In genomic region chr17:36111510-36111868, GRCm38 (mm10) we compare ENCODE assay signal across 10 mouse cellular contexts. TPM values are rescaled to one million over a fixed set of nuclear protein-coding genes. Genes with fewer than 3 reads are reported as not detected.
DNase-seq lines count a peak whose midpoint lies in the region; ATAC-seq and TF ChIP-seq lines count a peak whose summit lies in the region.
"Not testable (repeated sequence)": the region's sequence is repeated elsewhere in the genome, so short reads cannot be mapped to it uniquely, and the experiment has no call there.
"Had no signal": no experiment of that assay in that cellular context is flagged by ENCODE, and none has a peak within 500 bp of the region (broad histone marks: within the 10 kb centered on the region; RNA-seq: fewer than 3 reads in every experiment).

No protein-coding gene starts in this region.

- 2% methylated on average over 10 of the region's 10 CpGs for WGBS in embryonic facial prominence, embryonic 15.5 days
- 2% methylated on average over 10 of the region's 10 CpGs for WGBS in heart, embryonic 12.5 days
- WGBS in kidney, adult 2 months, result 1% methylated on average over 10 of the region's 10 CpGs
- WGBS in limb, embryonic 14.5 days, result 1% methylated on average over 10 of the region's 10 CpGs

- H3K4me2 ChIP-seq in embryonic facial prominence, embryonic 15.5 days (replicated peaks), result peak overlapping the region; percentile 88
- peak overlapping the region; percentile 84 for H3K4me2 ChIP-seq in heart, embryonic 12.5 days
- H3K4me2 ChIP-seq in limb, embryonic 14.5 days (replicated peaks; ENCODE audit: low read depth, low read length, severe bottlenecking), result peak overlapping the region; percentile 60

- not testable (repeated sequence) for H3K9me3 ChIP-seq in embryonic facial prominence, embryonic 15.5 days (replicated peaks); heart, embryonic 12.5 days (replicated peaks); limb, embryonic 14.5 days (ENCODE audit: control insufficient read depth, low read length)

- not testable (repeated sequence) for H3K27ac ChIP-seq in embryonic facial prominence, embryonic 15.5 days (replicated peaks); heart, embryonic 12.5 days (ENCODE audit: poor library complexity, severe bottlenecking); kidney, adult 2 months (ENCODE audit: insufficient read depth, low read depth, low read length); limb, embryonic 14.5 days (replicated peaks; ENCODE audit: low read depth, low read length)

- not testable (repeated sequence) for H3K36me3 ChIP-seq in embryonic facial prominence, embryonic 15.5 days; heart, embryonic 12.5 days; kidney, adult 2 months (ENCODE audit: control insufficient read depth, insufficient read depth, low read length); limb, embryonic 14.5 days (ENCODE audit: control insufficient read depth, insufficient read depth, low read length)

- peak; percentile 66 for DNase-seq in 416B (ENCODE audit: low read depth)
- DNase-seq in adrenal gland, postnatal 14 days, result peak; percentile 44
- peak; percentile 62 for DNase-seq in kidney, adult 2 months
- DNase-seq in limb, embryonic 14.5 days (ENCODE audit: low spot score), result not testable (repeated sequence)
- peak; percentile 31 for DNase-seq in right cerebral cortex, adult 18-20 months

- H3K4me1 ChIP-seq in embryonic facial prominence, embryonic 15.5 days, result peaks cover 12% of the 10 kb centered on the region
- H3K4me1 ChIP-seq in heart, embryonic 12.5 days (replicated peaks); kidney, adult 2 months (ENCODE audit: control insufficient read depth, insufficient read depth, low read length); limb, embryonic 14.5 days (ENCODE audit: control insufficient read depth, insufficient read depth, low read length): not testable (repeated sequence)

- H3K27me3 ChIP-seq in embryonic facial prominence, embryonic 15.5 days, result peaks cover 11% of the 10 kb centered on the region
- peaks cover 57% of the 10 kb centered on the region for H3K27me3 ChIP-seq in heart, embryonic 12.5 days (replicated peaks)
- H3K27me3 ChIP-seq in kidney, adult 2 months (replicated peaks; ENCODE audit: control insufficient read depth, insufficient read depth, low read length), result not testable (repeated sequence)
- H3K27me3 ChIP-seq in limb, embryonic 14.5 days (ENCODE audit: control insufficient read depth, insufficient read depth, low read length), result peaks cover 13% of the 10 kb centered on the region

- 0 out of 2 replicates have a peak overlapping the region, but pooled peaks have one; percentile 15 for H3K9ac ChIP-seq in embryonic facial prominence, embryonic 15.5 days
- 0 out of 2 replicates have a peak overlapping the region, but pooled peaks have one; percentile 58 for H3K9ac ChIP-seq in heart, embryonic 12.5 days
- H3K9ac ChIP-seq in limb, embryonic 14.5 days (ENCODE audit: low read depth, low read length, severe bottlenecking), result 0 out of 2 replicates have a peak overlapping the region, but pooled peaks have one; percentile 12

- TF ChIP-seq POLR2A in kidney, adult 2 months (IDR thresholded peaks at IDR 0.05; ENCODE audit: low read depth, low read length); limb, embryonic 14.5 days (IDR thresholded peaks at IDR 0.05; ENCODE audit: borderline replicate concordance, extremely low read depth, insufficient read depth, insufficient read length): not testable (repeated sequence)

- H3K4me3 ChIP-seq in embryonic facial prominence, embryonic 15.5 days (replicated peaks), result peak overlapping the region; percentile 45
- H3K4me3 ChIP-seq in heart, embryonic 12.5 days, result peak overlapping the region; percentile 43
- peak overlapping the region; percentile 53 for H3K4me3 ChIP-seq in kidney, adult 2 months (ENCODE audit: insufficient read depth, low read depth, low read length)
- H3K4me3 ChIP-seq in limb, embryonic 14.5 days (replicated peaks; ENCODE audit: low read length), result peak overlapping the region; percentile 34

- not testable (repeated sequence) for ATAC-seq in embryonic facial prominence, embryonic 15.5 days (ENCODE audit: insufficient number of reproducible peaks, low FRiP score, low TSS enrichment, low read depth); heart, embryonic 12.5 days (ENCODE audit: insufficient number of reproducible peaks, low FRiP score)
- peak; percentile 65 for ATAC-seq in limb, embryonic 14.5 days (ENCODE audit: low FRiP score, low read depth)
- ATAC-seq in megakaryocyte progenitor cell, adult 5-6 weeks (replicated peaks; ENCODE audit: poor library complexity), result peak; percentile 84

- TF ChIP-seq CTCF in kidney, adult 2 months (conservative IDR thresholded peaks at IDR 0.05; ENCODE audit: insufficient read depth, insufficient read length, low read depth, low read length), result not testable (repeated sequence)

RNA-seq across cellular contexts. Expression of gene Gm19684, which starts 10.0 kb away (rescaled TPM):
- 0.26 and 0.34 TPM in 2 replicates for total RNA-seq in adrenal gland, postnatal 14 days (2021)
- polyA plus RNA-seq in embryonic facial prominence, embryonic 15.5 days (2015; fragmentation: Nextera tagmentation; extraction: Ambion mirVana), result not detected in 2 replicates
- polyA plus RNA-seq in heart, embryonic 12.5 days (2016; fragmentation: Nextera tagmentation; extraction: Ambion mirVana), result not detected in 2 replicates
- polyA plus RNA-seq in kidney, adult 2 months (2012; rRNA removed), result 0.15 and 0.36 TPM in 2 replicates
- not detected in 2 replicates for polyA plus RNA-seq in limb, embryonic 14.5 days (2012; rRNA removed)
- not detected in 2 replicates for polyA plus RNA-seq in limb, embryonic 14.5 days (2014; fragmentation: Nextera tagmentation; extraction: Ambion mirVana)
- total RNA-seq in megakaryocyte progenitor cell, adult 5-6 weeks (2015), result 0.35 and 0.71 TPM in 2 replicates
- not detected in 2 replicates for total RNA-seq in megakaryocyte progenitor cell, adult 5-6 weeks (2017)
- total RNA-seq: gastrocnemius, postnatal 4 days had no signal
- polyA plus RNA-seq: cerebellum, adult 2 months had no signal

RNA-seq across cellular contexts. Expression of gene Gm7030, which starts 17.7 kb away (rescaled TPM):
- total RNA-seq in adrenal gland, postnatal 14 days (2021), result not detected in 2 replicates
- polyA plus RNA-seq in embryonic facial prominence, embryonic 15.5 days (2015; fragmentation: Nextera tagmentation; extraction: Ambion mirVana), result not detected in 2 replicates
- not detected in 2 replicates for polyA plus RNA-seq in heart, embryonic 12.5 days (2016; fragmentation: Nextera tagmentation; extraction: Ambion mirVana)
- 0.19 TPM in 1 of 2 replicates, not detected in the other for polyA plus RNA-seq in kidney, adult 2 months (2012; rRNA removed)
- polyA plus RNA-seq in limb, embryonic 14.5 days (2012; rRNA removed), result not detected in 2 replicates
- polyA plus RNA-seq in limb, embryonic 14.5 days (2014; fragmentation: Nextera tagmentation; extraction: Ambion mirVana), result not detected in 2 replicates
- not detected in 2 replicates for total RNA-seq in megakaryocyte progenitor cell, adult 5-6 weeks (2015)
- total RNA-seq in megakaryocyte progenitor cell, adult 5-6 weeks (2017), result not detected in 2 replicates
- total RNA-seq: gastrocnemius, postnatal 4 days had no signal
- polyA plus RNA-seq: cerebellum, adult 2 months had no signal

RNA-seq across cellular contexts. Expression of gene Gm11127, which starts 53.3 kb away (rescaled TPM):
- 2.2 and 3.0 TPM in 2 replicates for total RNA-seq in adrenal gland, postnatal 14 days (2021)
- 0.12 TPM in 1 of 2 replicates, not detected in the other for polyA plus RNA-seq in embryonic facial prominence, embryonic 15.5 days (2015; fragmentation: Nextera tagmentation; extraction: Ambion mirVana)
- polyA plus RNA-seq in heart, embryonic 12.5 days (2016; fragmentation: Nextera tagmentation; extraction: Ambion mirVana), result not detected in 2 replicates
- 13.9 and 14.8 TPM in 2 replicates for polyA plus RNA-seq in kidney, adult 2 months (2012; rRNA removed)
- 0.12 and 0.21 TPM in 2 replicates for polyA plus RNA-seq in limb, embryonic 14.5 days (2012; rRNA removed)
- not detected in 2 replicates for polyA plus RNA-seq in limb, embryonic 14.5 days (2014; fragmentation: Nextera tagmentation; extraction: Ambion mirVana)
- total RNA-seq in megakaryocyte progenitor cell, adult 5-6 weeks (2015), result not detected in 2 replicates
- total RNA-seq in megakaryocyte progenitor cell, adult 5-6 weeks (2017), result not detected in 2 replicates

RNA-seq across cellular contexts. Expression of gene Gm8909, which starts 56.8 kb away (rescaled TPM):
- not detected in 2 replicates for total RNA-seq in adrenal gland, postnatal 14 days (2021)
- polyA plus RNA-seq in embryonic facial prominence, embryonic 15.5 days (2015; fragmentation: Nextera tagmentation; extraction: Ambion mirVana), result 0.33 TPM in 1 of 2 replicates, not detected in the other
- 0.18 TPM in 1 of 2 replicates, not detected in the other for polyA plus RNA-seq in heart, embryonic 12.5 days (2016; fragmentation: Nextera tagmentation; extraction: Ambion mirVana)
- polyA plus RNA-seq in kidney, adult 2 months (2012; rRNA removed), result 0.14 TPM in 1 of 2 replicates, not detected in the other
- 0.05 TPM in 1 of 2 replicates, not detected in the other for polyA plus RNA-seq in limb, embryonic 14.5 days (2012; rRNA removed)
- not detected in 2 replicates for polyA plus RNA-seq in limb, embryonic 14.5 days (2014; fragmentation: Nextera tagmentation; extraction: Ambion mirVana)
- not detected in 2 replicates for total RNA-seq in megakaryocyte progenitor cell, adult 5-6 weeks (2015)
- not detected in 2 replicates for total RNA-seq in megakaryocyte progenitor cell, adult 5-6 weeks (2017)
- total RNA-seq: gastrocnemius, postnatal 4 days had no signal
- polyA plus RNA-seq: cerebellum, adult 2 months had no signal

Comparison
In these comparisons a context has a peak if more than half of its experiments do, and no peak if none do; other contexts are left out.
1. RNA of gene Gm11127, which starts 53.3 kb away (polyA plus RNA-seq): 13.9 to 14.8 TPM in kidney, adult 2 months; 0.12 to 0.21 TPM in limb, embryonic 14.5 days, 0.12 TPM in embryonic facial prominence, embryonic 15.5 days and not detected in heart, embryonic 12.5 days; every median in the first group is over 10 times any median in the second.
2. Peak in every context shown above with its lines, with median percentiles within 50 percentile points of each other: H3K4me2 ChIP-seq, H3K4me3 ChIP-seq and H3K9ac ChIP-seq.